Mouse (Mus musculus) cortical plate, adult 2 months (tissue): ENCODE measurements at regions not wholly inside any gene's neighbourhood (a gene's known extent, or its start where the extent isn't known, plus 50 kb on each side); places are given as distances from the start of the nearest gene placed in this dataset.

Source experiments
- CTCF ChIP-seq: fragments of 200-500 bp; IDR thresholded peaks from 2 replicates; pipeline ENCODE4 v1.5.1; 2011; ENCODE audit warnings: mild to moderate bottlenecking, control low read depth, low read length; ENCODE audit not compliant: insufficient read depth; ENCODE audit errors: extremely low read depth
- POLR2A ChIP-seq: fragments of 200-500 bp; IDR thresholded peaks from 2 replicates; pipeline ENCODE4 v1.6.1; 2011; ENCODE audit warnings: mild to moderate bottlenecking, low read length, control low read depth; ENCODE audit not compliant: insufficient read depth; ENCODE audit errors: extremely low read depth

GRCm38 (mm10) chr16:70644695-70645279 lies 331.0 kb downstream of the Gbe1 start:
- TF ChIP-seq CTCF (no peak), POLR2A (no peak)
